Mouse (Mus musculus) erythroblast, embryonic 14.5 days (primary cell): ENCODE data around the gene Rer1.

Source experiments
- GATA1 ChIP-seq: IDR thresholded peaks from 2 replicates; pipeline ENCODE4 v1.6.1; 2012; ENCODE audit warnings: low read length, inconsistent platforms, mixed read lengths
- TAL1 ChIP-seq: IDR thresholded peaks from 3 replicates; pipeline ENCODE4 v1.6.1; 2012; ENCODE audit warnings: low read length, inconsistent platforms, mixed read lengths

DNA sequence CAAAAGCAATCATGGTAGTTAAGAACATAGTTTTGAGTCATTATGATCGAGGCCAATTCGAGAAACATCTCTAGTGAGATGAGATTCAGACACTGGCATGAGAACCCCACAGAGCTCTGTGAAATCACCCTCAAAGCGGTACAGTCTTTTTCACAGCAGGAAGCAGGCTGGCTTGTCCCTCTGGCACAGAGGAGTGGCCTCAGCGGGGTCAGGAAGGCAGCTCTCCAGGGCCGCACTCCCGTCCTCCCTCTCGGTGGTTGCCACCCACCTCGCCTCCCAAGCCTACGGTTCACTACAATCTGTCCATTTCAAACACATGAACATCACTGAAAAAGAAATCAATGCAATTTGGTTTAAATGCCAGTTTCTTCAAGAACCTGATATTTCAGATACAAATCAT lies 11.8 kb downstream of the Rer1 start:
- no peak for TF ChIP-seq TAL1
- TF ChIP-seq GATA1: no peak
